Mouse (Mus musculus) small intestine, adult 2 months (tissue): ENCODE measurements around the gene Prdm16. TPM values are rescaled to one million over a fixed set of nuclear protein-coding genes. Genes with fewer than 3 reads are reported as not detected.

ENCODE experiments used
- H3K27ac ChIP-seq: fragments of 200-500 bp; 2 replicates; pipeline ENCODE4 v1.5.1; 2012; ENCODE audit warnings: low read depth, low read length, control low read depth, inconsistent platforms; ENCODE audit not compliant: insufficient read depth
- H3K27me3 ChIP-seq: fragments of 200-500 bp; 2 replicates; pipeline ENCODE4 v1.6.1; 2012; ENCODE audit warnings: mild to moderate bottlenecking, moderate library complexity, low read length, inconsistent platforms; ENCODE audit not compliant: control insufficient read depth, insufficient read depth
- H3K36me3 ChIP-seq: fragments of 200-500 bp; 2 replicates; pipeline ENCODE4 v1.6.1; 2012; ENCODE audit warnings: mild to moderate bottlenecking, low read length, control low read depth, inconsistent platforms; ENCODE audit not compliant: control insufficient read depth, insufficient read depth
- H3K4me1 ChIP-seq: fragments of 200-500 bp; 2 replicates; pipeline ENCODE4 v1.6.1; 2012; ENCODE audit warnings: low read length, inconsistent platforms, mixed read lengths; ENCODE audit not compliant: control insufficient read depth, insufficient read depth, insufficient read length
- H3K4me3 ChIP-seq: fragments of 200-500 bp; 2 replicates; pipeline ENCODE4 v1.5.1; 2012; ENCODE audit warnings: low read depth, mild to moderate bottlenecking, control low read depth, inconsistent platforms, low read length, moderate library complexity
- CTCF ChIP-seq: fragments of 200-500 bp; IDR thresholded peaks from 2 replicates; pipeline ENCODE4 v1.5.1; 2012; ENCODE audit warnings: low read depth, mild to moderate bottlenecking, control low read depth, inconsistent platforms, low read length, moderate library complexity, mixed read lengths; ENCODE audit not compliant: insufficient replicate concordance, insufficient read length; ENCODE audit errors: extremely low read depth
- POLR2A ChIP-seq: fragments of 200-500 bp; IDR thresholded peaks from 2 replicates; pipeline ENCODE4 v1.6.1; 2012; ENCODE audit warnings: low read depth, mild to moderate bottlenecking, control low read depth, inconsistent platforms, low read length, moderate library complexity
- WGBS: fragments of 180-500 bp; shearing (Covaris S2); methylation state at CpG from one replicate; pipeline ENCODE4 v1.1.7; 2018; 5-methylcytosine and 5-hydroxymethylcytosine counted together
- polyA plus RNA-seq: library from polyadenylated mRNA; depleted of rRNA; stranded (reverse); fragments of >200 nt; gene quantifications from 2 replicates; pipeline ENCODE4 v1.2.3, GENCODE M21; 2012

Gene Prdm16
- polyA plus RNA-seq, 1 experiment, result 4.9 TPM

DNA sequence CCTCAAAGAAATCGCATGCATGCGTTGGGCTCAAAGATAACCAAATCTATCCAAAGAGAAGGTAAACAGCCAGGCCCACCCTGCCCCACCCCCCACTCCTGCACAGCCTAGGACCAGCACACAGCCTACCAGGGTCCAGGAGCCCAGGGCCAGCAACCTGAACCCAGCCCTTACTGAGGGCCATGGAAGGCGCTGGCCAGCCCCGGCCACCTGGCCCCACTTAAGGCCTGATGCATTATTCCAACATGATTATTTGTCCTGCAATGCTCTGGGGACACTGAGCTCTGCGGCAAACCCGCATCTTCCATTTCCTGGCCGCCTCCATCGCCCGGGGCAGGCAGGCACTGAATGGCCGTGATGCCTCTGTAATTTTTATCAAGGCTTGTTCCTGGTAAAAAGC, 96.0 kb downstream of the Prdm16 start:
- peaks cover 3% of the 10 kb centered on the region; the same call in 1 of the 2 replicates for H3K4me1 ChIP-seq
- no peaks in the 10 kb centered on the region for H3K36me3 ChIP-seq
- H3K27ac ChIP-seq, result no peak overlapping the region
- TF ChIP-seq POLR2A (no peak), CTCF (no peak)
- H3K4me3 ChIP-seq, result no peak overlapping the region
- WGBS, result 64% methylated on average over 10 of the region's 10 CpGs
- H3K27me3 ChIP-seq, result no peaks in the 10 kb centered on the region

GRCm38 (mm10) chr4:154539703-154540102, 97.0 kb downstream of the Prdm16 start:
- Histone ChIP-seq H3K36me3 (no peaks in the 10 kb centered on the region), H3K4me1 (peaks cover 3% of the 10 kb centered on the region; the same call in 1 of the 2 replicates), H3K4me3 (no peak overlapping the region), H3K27ac (no peak overlapping the region), H3K27me3 (no peaks in the 10 kb centered on the region)
- WGBS, result 55% methylated on average over 12 of the region's 12 CpGs
- TF ChIP-seq POLR2A, result no peak

GRCm38 (mm10) chr4:154538727-154539126, 97.9 kb downstream of the Prdm16 start:
- TF ChIP-seq CTCF (no peak), POLR2A (no peak)
- no peaks in the 10 kb centered on the region for H3K36me3 ChIP-seq
- H3K27ac ChIP-seq, result no peak overlapping the region
- H3K4me3 ChIP-seq, result no peak overlapping the region
- H3K4me1 ChIP-seq, result peaks cover 3% of the 10 kb centered on the region; the same call in 1 of the 2 replicates
- WGBS, result 89% methylated on average over 4 of the region's 4 CpGs
- no peaks in the 10 kb centered on the region for H3K27me3 ChIP-seq

DNA sequence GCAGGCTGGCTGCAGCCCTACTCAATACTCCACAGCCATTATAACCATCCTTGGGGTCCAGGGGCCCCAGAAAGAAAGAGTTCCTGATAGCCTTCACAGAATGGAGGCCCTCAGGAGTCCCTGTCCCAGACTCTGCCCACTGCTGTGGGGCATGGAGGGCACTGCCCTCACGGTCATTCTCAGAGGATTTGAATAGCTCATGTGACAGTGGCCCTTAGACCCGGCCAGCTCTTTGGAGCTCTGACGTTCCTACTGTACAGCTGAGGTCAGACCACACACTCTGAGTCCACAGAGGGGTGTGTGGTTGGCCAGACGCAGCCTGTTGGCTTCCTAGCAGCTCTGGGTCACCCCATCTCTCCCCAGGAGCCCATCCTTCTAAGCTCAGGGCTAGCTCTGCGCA, 100.6 kb downstream of the Prdm16 start:
- 81% methylated on average over 5 of the region's 5 CpGs for WGBS
- Histone ChIP-seq H3K27me3 (no peaks in the 10 kb centered on the region), H3K4me3 (no peak overlapping the region), H3K4me1 (no peaks in the 10 kb centered on the region), H3K36me3 (no peaks in the 10 kb centered on the region), H3K27ac (no peak overlapping the region)
- TF ChIP-seq CTCF (no peak), POLR2A (no peak)

DNA sequence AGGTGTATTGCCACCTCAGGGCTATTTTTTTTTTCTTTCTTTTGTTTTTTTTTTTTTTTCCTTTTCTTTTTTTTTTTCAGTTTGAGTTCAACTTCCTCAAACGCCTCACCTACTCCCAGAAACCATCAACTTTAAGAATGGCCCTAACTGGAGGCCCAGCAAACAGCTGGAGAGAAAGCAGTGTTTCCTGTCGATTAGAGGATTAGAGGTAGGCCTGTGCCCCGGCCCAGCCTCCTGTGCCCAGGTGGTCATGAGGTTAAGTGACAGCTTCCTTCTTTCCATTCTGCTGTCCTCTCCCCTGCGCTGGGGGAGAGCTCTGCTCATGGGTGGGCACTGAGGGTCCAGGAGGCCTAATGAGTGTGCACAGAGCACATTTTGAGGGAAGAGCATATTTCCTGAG, 105.3 kb downstream of the Prdm16 start:
- no peak overlapping the region for H3K27ac ChIP-seq
- TF ChIP-seq CTCF, result no peak
- H3K4me3 ChIP-seq, result no peak overlapping the region
- 54% methylated on average over 4 of the region's 4 CpGs for WGBS
- no peaks in the 10 kb centered on the region for H3K4me1 ChIP-seq
- no peaks in the 10 kb centered on the region for H3K27me3 ChIP-seq
- no peaks in the 10 kb centered on the region for H3K36me3 ChIP-seq

DNA sequence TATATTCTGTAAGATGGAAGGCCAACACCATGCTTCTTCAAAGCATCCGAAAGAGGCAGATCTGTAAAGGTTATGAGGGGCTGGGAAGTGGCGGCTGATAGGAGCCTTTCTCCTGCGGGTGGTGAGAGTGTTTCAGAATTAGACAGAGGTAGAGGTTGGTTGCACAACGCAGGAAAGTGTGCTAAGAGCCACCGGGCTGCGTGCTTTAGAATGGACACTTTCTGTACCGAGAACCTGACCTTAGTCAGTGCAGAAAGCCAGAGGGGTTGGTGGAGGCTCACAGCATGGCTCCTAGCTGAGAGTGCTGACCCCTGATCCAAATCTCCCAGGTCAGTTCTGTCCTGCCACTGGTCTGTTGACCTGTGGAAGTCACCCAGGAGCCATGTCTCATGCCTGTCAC, 106.3 kb downstream of the Prdm16 start:
- Histone ChIP-seq H3K27me3 (no peaks in the 10 kb centered on the region), H3K4me3 (no peak overlapping the region), H3K4me1 (no peaks in the 10 kb centered on the region), H3K36me3 (no peaks in the 10 kb centered on the region), H3K27ac (no peak overlapping the region)
- 70% methylated on average over 7 of the region's 7 CpGs for WGBS
- TF ChIP-seq POLR2A, result no peak
- no peak for TF ChIP-seq CTCF

- H3K4me3 ChIP-seq, result no peak overlapping the region
- WGBS, result 63% methylated on average over 9 of the region's 9 CpGs
- peaks cover 3% of the 10 kb centered on the region; the same call in 1 of the 2 replicates for H3K4me1 ChIP-seq
- TF ChIP-seq POLR2A, result no peak
- TF ChIP-seq CTCF, result no peak
- no peak overlapping the region for H3K27ac ChIP-seq
- H3K27me3 ChIP-seq, result no peaks in the 10 kb centered on the region
- H3K36me3 ChIP-seq, result no peaks in the 10 kb centered on the region
Measured at GRCm38 (mm10) chr4:154527506-154527905, 109.2 kb downstream of the Prdm16 start.

DNA sequence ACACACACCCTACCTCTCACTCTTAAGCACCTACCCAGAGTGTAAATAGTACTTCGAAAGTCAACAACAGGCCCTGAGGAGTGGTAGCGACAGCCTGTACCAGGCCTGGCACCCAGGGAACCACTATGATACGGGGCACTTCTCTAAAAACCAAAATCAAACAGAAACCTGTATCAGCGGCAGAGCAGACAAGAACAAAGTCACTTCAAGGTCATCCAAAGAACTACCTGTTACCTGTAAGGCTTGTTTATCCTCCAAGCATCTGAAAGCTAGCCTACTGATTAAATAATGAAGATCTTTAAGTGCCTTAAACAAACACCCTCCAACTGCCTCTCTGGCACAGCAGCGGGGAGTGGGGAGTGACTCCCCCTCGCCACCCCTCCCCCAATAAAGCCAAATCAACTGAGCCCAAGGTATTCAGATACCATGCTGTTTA, 110.3 kb downstream of the Prdm16 start:
- 74% methylated on average over 6 of the region's 6 CpGs for WGBS

More for the DNA sequence above, 110.3 kb downstream of the Prdm16 start:
- no peaks in the 10 kb centered on the region for H3K36me3 ChIP-seq
- peaks cover 3% of the 10 kb centered on the region; the same call in 1 of the 2 replicates for H3K4me1 ChIP-seq
- no peak overlapping the region for H3K4me3 ChIP-seq
- H3K27ac ChIP-seq, result no peak overlapping the region
- no peak for TF ChIP-seq POLR2A
- TF ChIP-seq CTCF, result no peak
- no peaks in the 10 kb centered on the region for H3K27me3 ChIP-seq
